Mouse (Mus musculus): Measurements from ENCODE around the gene Eif3b.
"Not testable (repeated sequence)": the region's sequence is repeated elsewhere in the genome, so short reads cannot be mapped to it uniquely, and the experiment has no call there.

Eif3b gene

DNA sequence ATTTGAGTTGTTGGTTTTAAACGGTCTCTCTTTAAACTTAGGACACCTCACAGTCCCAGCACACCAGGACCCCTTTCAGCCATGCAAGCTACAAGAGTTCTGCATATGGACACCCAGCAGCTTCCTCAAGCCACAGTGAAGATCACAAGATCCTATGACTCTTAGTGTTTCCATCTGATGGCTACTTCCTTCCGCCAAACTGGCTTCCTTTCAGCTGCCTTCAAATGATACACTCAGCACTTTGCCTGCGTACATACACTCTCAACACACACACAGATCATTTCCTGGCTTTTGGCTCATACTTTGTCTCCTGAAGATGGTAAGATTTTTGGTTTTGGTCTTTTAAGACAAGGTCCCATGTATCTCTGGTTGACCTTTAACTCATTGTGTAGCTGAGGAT, 26.4 kb upstream of the Eif3b start:
- in situ Hi-C loops (cut with MboI, MseI) = loop anchor here (10.0 kb wide), 1 partner anchor 58 kb away; the partner anchor contains the start of gene Mrm2

DNA sequence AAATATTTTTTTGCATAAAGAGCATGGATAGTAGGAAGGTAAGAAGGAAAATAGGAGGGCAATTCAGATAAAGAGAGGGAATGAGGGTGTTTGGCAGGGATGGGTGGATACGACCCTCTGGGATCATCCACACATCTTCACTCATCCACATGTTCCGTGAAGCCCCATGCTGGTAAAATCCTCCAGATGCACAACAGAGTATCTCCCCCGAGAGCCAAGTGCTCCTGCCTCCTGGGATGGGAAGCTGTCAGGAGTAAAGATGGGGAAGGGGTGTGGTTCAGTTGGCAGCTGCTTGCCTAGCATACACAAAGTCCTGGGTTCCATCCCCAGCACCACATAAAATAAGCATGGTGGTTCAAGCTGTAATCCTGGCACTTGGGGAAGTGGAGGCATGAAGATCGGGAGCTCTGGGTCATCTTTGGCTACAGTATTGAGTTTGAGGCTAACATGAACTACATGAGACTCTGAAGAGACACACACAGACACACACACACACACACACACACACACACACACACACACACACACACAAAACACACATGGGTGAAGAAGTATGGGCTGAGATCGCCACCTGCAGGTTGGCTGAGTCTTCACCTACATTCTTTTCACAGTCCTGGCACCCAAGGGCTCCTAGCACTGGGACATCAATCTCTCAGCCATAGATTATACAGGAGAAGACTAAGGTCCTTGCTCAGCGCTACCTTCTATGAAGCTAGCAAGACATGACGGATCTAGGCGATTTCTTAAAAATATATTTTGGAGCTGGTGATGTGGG, 22.8 kb upstream of the Eif3b start:
- in situ Hi-C loops (cut with MboI, MseI) = loop anchor here (10.0 kb wide), 1 partner anchor 62 kb away; the partner anchor contains the start of gene Mrm2

DNA sequence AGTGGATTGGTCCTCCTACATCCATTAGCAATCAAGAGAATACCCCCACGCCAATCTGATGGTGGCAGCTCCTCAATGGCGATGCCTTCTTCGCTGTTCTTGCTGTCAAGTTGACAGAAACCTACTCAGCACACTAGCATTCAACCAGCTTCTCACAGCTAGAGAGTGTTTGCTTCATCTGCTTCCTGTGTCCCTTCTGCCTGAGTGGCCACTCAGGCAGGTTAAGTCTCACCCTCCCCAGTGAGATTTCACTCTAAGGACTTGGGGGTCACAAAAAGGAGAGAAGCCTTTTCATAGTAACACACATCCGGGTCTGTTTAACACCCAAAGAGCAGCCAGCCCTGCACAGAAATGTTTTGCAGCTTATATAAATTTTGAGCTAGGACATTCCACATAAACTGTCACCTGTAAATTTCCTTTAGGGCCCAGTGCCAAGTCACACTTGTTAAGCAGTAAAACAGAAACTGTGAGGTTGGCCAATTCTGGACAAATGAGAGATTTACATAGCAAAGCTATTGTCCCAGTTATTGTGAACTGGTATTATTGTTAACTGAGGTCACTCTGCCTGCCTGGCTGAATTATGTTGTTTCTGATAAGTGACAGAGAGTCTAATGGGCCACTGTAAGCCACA, 16.4 kb upstream of the Eif3b start:
- in situ Hi-C loops (cut with MboI, MseI) = no loop called here

DNA sequence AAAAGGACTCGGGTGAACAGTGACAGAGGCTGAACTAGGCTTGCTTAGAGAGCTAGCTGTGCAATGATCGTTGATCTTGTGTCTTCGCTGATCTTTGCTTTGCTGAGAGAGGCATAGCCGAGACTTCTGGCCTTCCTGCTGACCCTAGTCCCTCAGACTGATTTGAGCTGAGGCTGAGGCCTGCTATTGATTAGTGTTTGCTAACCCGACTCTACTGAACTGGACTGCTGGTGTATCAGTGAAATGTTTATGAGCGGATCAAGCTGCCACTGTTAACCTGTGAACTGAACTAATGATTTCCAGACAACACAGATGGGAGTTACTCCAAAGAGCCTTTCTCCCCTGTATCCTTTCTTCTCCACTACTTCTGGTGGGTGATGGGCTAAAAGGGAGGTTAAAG, 14.0 kb upstream of the Eif3b start:
- in situ Hi-C loops (cut with MboI, MseI) = no loop called here

DNA sequence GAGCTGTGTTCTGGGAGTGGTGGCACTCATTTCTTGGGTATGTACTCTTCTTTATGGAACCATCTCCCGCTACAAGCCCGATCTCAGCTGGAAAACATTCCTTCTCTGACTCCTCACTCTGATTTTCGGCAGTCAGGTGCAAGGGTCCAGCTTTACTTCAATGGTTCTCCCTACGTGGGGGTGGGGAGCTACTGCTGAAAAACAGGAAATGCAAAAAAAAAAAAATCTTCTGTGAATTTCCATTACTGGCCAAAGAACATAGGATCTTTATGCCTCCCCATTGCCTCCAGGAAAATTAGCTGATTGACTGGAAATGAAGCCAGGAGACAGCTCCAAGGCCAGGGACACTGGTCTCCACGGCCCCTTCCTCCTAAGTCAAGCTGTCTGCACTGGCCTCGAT, 12.5 kb upstream of the Eif3b start:
- in situ Hi-C loops (cut with MboI, MseI) = no loop called here

DNA sequence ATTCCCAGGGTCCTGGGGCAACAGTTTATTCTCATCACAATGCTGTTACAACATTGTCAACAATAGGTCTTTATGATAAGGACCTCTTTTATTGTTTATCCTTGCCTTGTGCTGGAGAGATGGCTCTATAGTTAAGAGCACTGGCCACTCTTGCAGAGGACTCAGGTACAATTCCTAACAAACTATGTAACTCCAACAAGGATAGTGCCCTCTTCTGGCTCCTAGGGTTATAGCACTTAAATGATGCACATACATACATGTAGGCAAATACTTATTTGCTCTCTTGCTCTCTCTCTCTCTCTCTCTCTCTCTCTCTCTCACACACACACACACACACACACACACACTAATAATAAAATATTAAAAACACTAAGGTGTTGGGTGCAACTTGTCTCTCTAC, 10.3 kb upstream of the Eif3b start:
- in situ Hi-C loops (cut with MboI, MseI) = no loop called here

DNA sequence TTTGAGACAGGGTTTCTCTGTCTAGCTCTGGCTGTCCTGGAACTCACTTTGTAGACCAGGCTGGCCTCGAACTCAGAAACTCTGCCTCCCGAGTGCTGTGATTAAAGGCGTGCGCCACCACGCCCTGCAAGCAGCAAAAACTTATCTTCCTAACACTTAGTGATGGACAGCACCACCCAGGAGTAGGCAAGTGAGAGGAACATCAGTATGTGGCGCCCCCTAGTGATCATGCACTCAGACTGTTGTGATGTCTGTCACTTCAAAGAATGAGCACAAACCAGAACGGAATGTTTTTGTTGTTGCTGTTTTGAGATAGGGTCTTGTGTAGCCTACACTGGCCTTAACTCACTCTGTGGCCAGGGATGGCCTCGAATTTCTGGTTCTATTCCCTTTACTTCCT, 7.8 kb upstream of the Eif3b start:
- in situ Hi-C loops (cut with MboI, MseI) = loop anchor here (5.0 kb wide), 1 partner anchor 74 kb away; no protein-coding TSS in a partner anchor

DNA sequence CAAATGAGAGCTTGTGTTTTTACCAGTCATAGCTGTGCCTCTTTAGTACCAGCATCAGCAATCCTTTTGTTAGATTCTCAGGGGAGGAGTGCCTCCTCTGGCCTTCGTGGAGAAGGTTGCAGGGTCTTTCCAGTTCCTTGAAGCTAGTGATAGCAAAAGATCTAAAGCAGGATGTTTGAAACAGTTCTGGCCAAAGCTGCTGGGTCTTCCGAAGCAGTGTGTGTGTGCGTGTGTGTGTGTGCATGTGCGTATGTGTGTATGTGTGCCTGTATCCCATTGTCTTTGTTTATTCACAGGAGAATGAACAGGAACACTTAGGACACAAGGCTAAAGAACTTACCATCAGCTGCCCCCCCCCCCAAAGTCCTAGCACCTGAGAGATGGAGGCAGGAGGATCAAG, 4.5 kb upstream of the Eif3b start:
- in situ Hi-C loops (cut with MboI, MseI) = loop anchor here (5.0 kb wide), 1 partner anchor 77 kb away; no protein-coding TSS in a partner anchor

DNA sequence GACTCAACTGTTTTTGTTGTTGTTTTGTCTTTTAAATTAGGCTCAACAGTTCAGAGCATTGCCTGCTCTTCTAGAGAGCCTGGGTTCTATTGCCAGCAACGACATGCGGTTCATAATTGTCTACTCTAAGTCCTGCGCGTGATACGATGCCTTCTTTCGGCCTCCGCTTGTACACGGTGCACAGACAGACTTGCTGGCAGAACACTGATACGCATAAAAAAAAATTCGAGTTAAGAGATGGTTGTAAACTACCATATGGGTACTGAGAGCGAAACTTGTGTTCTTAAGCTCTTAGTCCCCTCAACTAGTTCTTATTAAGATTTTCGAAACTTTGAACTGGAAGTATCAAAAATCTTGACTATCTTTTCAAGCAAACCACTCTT, 1.0 kb upstream of the Eif3b start:
- in situ Hi-C loops (cut with MboI, MseI) = no loop called here

DNA sequence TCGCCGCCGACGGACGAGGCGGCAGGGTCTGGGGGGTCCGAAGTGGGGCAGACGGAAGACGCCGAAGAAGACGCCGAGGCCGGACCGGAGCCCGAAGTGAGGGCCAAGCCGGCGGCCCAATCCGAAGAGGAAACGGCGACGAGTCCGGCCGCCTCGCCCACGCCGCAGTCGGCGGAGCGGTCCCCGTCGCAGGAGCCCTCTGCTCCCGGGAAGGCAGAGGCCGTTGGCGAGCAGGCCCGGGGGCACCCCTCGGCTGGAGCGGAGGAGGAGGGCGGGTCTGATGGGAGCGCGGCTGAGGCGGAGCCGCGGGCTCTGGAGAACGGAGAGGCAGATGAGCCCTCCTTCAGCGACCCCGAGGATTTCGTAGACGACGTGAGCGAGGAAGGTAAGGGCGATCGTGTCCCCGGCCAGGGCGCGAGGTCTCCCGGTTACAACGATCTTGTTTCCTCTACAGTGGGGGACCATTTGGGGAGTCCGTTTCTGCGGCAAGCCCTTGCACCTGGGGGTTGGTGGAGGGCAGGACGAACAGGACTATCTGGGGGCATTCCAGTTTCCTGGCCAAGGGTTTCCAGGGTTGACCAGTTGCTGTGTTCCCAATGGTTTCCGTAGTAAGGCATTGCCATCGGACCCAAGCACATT, 433 bp downstream of the Eif3b start:
- in situ Hi-C loops (cut with MboI, MseI) = no loop called here

DNA sequence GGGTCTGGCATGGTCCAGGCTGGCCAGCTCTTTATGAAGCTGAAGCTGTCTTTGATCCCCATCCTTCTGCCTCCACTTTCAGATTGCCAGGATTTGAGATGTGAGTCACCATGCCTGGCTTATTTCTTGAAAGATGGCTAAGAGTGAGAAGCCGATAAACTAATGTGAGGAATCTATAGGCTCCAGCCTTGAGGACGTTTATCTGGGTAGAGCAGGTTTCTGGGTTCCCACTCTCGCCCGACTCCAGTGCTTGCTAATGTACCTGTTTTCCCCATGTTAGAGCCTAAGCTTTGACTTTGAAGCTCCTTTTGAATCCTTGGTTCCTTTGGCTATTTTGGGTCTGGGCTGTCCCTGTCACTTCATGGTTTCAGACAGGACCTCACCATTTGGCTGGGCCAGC, 1.5 kb downstream of the Eif3b start:
- in situ Hi-C loops (cut with MboI, MseI) = no loop called here

DNA sequence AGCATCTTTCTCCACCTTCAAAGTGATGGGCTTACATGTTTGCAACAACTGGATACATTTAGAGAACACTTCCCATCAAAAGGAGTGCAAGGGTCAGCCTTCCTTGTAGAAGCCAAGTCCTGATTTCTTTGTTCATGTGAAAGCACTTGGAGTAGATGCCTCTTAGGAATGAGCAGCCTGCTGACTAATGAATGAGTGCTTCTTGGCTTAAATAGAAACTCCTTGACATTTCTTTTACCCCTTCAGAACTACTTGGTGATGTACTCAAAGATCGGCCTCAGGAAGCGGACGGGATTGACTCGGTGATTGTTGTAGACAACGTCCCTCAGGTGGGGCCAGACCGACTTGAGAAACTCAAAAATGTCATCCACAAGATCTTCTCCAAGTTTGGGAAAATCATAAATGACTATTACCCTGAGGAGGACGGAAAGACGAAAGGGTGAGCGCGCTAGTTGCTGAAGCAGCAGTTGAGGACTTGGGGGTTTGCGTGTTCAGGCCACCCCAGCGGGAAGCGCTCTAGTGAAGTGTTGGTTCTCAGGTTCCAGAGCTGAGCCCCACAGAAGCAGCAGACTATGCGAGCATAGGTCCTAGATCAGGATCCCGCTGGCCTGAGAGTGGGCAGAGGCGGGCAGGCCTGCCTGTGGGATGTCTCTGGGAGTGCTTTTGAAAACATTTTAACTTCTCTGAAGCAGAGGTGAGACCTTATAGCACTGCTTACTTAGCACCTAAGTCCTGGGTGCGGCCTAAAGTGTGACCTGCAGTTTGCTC, 6.1 kb downstream of the Eif3b start:
- in situ Hi-C loops (cut with MboI, MseI) = no loop called here

DNA sequence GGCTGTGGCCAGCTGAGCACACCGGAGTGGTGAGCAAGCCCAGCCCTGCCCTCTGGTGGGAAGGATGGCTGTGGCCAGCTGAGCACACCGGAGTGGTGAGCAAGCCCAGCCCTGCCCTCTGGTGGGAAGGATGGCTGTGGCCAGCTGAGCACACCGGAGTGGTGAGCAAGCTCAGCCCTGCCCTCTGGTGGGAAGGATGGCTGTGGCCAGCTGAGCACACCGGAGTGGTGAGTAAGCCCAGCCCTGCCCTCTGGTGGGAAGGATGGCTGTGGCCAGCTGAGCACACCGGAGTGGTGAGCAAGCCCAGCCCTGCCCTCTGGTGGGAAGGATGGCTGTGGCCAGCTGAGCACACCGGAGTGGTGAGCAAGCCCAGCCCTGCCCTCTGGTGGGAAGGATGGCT, 20.0 kb downstream of the Eif3b start:
- in situ Hi-C loops (cut with MboI, MseI) = not testable (repeated sequence)

DNA sequence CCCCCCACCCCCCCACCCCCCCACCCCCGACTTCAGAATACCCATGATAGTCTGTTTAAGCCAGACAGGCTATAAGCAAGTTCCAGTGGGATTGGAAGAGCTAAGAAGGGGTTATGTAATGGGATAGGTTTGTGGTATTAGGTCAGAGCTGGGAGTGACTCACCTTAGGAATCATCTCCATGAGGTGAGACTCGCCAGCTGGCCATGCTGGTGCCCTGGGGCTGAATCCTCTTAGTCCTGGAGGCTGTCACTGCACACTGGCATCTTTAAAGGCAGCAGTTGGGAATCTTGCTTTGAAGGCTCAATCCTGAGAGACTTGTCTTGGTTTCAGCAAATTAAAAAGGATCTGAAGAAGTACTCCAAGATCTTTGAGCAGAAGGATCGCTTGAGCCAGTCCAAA, 22.3 kb downstream of the Eif3b start:
- in situ Hi-C loops (cut with MboI, MseI) = no loop called here

DNA sequence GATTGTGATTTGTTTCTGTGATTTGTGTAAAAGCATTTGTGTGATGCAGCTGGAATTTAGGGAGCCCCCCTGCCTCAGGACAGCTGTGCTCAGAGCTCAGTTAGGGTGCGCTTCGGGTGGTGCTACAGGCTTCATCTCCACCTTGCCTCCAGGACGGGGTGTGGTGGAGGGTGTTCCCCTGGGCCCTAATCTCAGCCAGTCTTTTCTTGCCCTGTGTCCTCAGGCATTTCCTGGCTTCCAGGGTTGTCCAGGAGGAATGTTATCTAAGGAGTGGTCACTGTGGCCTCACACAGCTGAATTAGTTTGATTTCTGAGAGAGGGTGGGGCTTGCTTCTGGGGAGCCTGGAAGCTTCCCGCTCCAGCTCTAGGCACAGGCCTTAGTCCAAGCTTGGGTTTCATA, 24.9 kb downstream of the Eif3b start:
- in situ Hi-C loops (cut with MboI, MseI) = no loop called here

DNA sequence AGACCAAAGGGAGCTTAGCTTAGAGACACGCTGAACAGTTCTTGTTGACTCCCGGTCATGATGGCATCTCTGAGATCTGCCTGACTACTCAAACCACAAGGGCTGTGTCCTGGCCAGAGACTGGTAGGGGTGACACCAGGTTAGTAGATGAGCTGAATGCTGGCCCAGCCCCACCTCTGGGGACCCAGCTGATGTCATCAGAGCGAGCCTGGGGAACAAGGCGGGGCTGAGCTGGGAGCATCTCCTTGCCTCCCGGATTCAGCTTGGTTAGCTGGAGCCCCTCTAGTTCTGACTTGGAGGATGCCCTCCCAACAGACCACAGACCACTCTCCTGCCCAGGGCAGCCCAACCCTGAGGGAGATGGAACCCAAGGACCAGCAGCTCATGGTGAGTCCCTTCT, 26.2 kb downstream of the Eif3b start, which contains the start of gene Gm4869:
Gene Gm4869, plus strand, starts transcription at position 301 of the 400 bp plus-strand sequence.
- in situ Hi-C loops (cut with MboI, MseI) = no loop called here

DNA sequence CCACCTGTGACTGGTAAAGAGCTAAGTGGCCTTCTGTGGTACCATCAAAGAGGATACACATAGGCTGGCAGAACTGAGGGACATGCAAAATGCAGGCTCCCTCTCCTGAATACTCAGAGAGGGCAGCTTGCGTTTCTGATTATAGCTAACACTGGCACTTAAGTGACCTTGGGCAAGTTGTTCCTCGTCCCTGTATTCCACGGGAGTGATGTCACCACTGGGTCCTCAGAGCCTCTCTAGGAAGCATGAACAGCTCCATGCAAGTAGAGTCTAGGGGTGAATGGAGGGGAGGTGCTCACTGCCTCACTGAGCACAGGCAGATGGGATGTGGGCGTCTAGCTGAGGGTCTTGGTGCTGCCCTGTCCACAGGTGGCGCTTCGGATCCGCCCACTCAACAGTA, 26.9 kb downstream of the Eif3b start:
- in situ Hi-C loops (cut with MboI, MseI) = no loop called here

DNA sequence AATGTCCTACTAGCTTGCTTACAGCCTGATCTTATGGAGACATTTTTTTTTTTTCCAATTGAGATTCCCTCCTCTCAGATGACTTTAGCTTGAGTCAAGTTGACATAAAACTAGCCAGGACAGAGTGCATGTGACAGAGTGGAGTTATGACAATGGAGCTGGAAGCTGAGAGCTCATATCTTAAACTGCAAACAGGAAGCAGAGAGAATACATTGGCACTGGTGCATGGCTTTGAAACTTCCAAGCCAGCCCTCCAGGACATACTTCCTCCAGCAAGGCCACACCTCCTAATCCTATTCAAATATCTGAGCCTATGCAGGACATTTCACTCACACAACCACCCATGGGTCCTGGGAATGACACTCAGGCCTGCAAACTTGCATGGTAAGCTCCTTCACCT, 35.4 kb downstream of the Eif3b start:
- in situ Hi-C loops (cut with MboI, MseI) = no loop called here

DNA sequence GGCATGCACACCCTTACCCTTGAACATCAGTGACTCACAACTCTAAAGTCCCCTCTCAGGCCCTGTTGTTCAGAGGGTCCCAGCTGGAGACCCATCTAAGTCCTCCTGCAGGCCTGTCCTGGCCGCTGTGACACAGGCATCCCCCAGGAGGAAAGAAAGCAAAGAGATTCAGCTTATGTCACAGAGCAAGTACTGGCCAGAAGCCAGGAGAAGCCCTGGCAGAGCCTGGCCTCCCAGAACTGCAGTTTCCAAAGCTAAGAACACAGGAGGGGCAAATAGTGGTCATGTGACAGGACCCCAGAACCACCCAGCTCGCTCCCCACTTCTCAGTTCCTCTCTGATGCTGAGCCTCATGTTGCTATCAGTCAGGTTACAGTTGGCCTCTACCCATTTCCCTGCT, 36.3 kb downstream of the Eif3b start:
- in situ Hi-C loops (cut with MboI, MseI) = no loop called here

DNA sequence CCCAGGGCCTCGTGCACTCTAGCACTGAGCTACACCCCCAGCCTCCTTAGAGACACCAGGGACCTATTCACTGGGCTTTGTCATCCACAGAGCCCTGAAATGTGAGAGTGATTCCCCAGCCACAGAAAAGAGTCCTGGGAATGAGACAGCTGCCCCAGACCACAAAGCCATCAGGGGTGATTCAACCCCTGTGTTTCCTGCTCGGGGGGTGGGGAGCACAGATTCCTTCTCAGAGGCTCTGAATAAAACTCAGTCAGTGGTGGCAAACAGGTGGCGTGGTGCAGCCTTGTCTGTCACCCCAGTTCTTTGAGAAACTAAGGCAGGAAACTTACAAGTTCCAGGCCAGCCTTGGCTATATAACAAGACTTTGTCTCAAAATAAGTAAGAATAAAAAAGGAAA, 42.3 kb downstream of the Eif3b start:
- in situ Hi-C loops (cut with MboI, MseI) = no loop called here

DNA sequence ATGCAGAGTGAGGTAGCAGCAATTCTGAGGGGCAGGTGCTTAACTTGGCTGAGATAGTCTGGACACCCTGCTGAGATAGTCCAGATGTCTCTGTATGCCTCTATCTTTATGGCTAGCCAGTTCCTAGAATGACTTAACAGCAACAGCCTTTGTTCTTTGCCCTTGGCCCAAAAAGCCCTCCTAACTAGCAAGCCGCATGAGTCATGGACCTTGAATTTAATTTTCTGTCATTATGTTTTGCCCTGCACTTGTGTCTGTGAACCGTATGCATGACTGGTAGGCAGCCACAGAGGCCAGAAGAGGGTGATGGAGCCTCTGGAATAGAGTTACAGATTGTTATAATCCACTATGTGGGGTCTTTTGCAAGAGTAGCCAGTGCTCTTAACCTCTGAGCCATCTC, 44.0 kb downstream of the Eif3b start:
- in situ Hi-C loops (cut with MboI, MseI) = not testable (repeated sequence)

DNA sequence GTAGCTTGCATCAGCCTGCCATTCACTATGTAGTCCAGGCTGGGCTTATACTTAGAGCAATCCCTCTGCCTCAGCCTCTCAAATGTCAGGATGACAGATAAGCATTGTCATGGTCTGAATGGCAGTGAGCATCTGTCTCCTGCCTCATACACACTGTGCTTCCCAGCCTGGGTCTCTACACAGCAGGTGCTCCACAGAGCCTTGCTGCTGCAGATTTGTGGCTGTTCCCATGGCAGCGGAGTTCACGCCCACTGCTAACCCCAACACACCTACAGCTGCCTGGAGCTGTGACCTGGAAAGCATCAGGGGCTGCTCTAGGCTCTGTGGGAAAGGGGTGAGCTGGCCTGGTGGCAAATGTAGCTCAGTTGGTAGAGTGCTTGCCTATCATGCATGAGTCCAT, 45.8 kb downstream of the Eif3b start:
- in situ Hi-C loops (cut with MboI, MseI) = loop anchor here (5.0 kb wide), 1 partner anchor 77 kb away; no protein-coding TSS in a partner anchor

Data from T-helper 2 cell (primary cell).